Mouse (Mus musculus): ENCODE measurements around the gene Mmachc.

DNA sequence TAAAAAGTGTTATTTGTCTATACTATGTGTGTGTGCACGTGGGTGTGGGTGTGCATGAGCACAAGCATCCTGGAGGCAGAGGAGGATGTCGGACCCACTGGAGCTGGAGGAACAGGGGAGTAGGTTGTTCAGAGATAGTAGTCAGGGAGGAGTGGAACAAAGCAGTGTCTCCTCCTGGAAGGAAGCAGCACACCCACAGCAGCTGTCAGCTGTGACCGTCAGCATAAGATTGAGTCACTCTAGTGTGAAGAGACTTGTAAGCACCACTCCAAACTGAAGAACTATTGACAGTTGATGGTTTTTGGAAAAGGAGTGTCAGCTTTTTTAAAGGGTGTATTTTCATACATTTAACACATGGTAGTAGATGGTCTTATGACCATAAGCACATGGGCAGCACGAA, 41.6 kb downstream of the Mmachc start:
- TF ChIP-seq CTCF (IDR thresholded peaks at IDR 0.05; ENCODE audit: extremely low read depth, insufficient read depth, low read length) (no peak), POLR2A (IDR thresholded peaks at IDR 0.05; ENCODE audit: extremely low read depth, insufficient read depth, low read length) (no peak)

All from cortical plate, adult 2 months (tissue).